Mouse (Mus musculus) heart, postnatal 36 days (tissue): ENCODE data around the gene Lipc. TPM values are rescaled to one million over a fixed set of nuclear protein-coding genes. Genes with fewer than 3 reads are reported as not detected.

Experiments used
- DNase-seq, 2 experiments: peaks; one replicate each; pipeline ENCODE4 v3.0.0; 2021 to 2022
- intact Hi-C: fragments of 180-260 bp; cut with DNase I; formaldehyde crosslinking; loops from one replicate; pipeline ENCODE4 v1.15.1; 2025
- microRNA-seq, 2 experiments: library from miRNA; unstranded; fragments of <30 nt; microRNA quantifications; one replicate each; pipeline ENCODE4 v1.2.0; 2021; ENCODE audit warnings: borderline number of aligned reads in 2 of 2
- total RNA-seq, 2 experiments: library from RNA; stranded (reverse); gene quantifications; 2 replicates each; pipeline ENCODE4 v1.2.3; 2021

Lipc gene
- total RNA-seq, 2 experiments from 2014 or later, result not detected

DNA sequence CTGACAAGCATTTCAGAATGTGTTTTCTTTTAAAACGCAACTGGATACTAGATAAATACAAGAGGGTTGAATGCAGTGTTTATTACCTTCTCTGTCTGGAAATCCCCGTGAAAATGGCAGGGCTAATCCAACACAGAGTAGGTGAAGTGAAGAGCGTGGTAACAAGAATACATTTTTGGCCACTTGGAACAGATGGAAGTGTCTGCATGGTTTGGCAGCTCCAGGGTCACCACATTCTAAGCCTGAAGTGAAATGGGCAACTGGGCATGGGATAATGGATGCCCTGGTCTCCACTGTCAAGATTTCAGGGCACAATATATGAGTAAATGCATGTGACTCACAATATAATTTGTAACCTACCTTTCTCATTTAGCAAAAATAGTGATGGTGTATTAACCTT is 169.8 kb downstream of the Lipc start:
- DNase-seq, result no peak
- intact Hi-C loops, result no loop called here

DNA sequence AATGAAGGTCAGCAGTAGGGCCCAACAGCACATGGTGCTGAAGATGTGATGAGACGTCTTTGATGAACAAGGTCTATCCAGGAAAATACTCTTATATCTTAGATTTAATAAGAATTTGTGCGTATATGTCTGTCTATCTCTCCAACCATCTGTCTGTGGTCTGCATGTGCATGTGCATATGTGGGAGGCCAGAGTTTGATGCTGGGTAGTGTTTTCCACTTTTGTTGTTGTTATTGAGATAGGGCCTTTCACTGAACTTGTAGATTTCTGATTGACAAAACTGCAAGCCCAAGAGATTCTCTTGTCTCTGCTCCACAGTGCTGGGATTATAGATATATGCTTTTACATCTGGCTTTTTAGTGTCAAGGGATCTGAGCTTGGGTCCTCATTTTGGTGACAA is 176.5 kb downstream of the Lipc start:
- no peak for DNase-seq
- intact Hi-C loops, result no loop called here

DNA sequence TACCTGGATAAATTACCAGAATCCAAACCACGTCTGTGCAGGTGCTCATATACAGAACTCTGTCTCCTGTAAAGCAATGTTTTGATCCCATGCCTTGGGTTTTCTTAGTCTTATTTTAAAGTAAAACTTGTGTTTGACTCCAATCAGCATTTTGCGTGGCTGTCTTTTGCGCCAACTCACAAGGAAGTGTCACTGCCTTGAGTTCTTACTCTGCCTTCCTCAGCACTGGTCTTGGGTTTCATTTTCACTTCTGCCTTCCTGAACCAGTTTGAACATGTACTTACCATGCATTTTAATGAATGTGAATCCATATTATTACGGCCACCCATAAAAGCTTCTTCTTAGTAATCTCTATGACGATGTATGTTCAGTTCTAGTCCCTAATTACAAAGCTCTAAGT is 191.1 kb downstream of the Lipc start:
- intact Hi-C loops, result no loop called here
- DNase-seq, result peak in 1 of 2 experiments; percentile 5

DNA sequence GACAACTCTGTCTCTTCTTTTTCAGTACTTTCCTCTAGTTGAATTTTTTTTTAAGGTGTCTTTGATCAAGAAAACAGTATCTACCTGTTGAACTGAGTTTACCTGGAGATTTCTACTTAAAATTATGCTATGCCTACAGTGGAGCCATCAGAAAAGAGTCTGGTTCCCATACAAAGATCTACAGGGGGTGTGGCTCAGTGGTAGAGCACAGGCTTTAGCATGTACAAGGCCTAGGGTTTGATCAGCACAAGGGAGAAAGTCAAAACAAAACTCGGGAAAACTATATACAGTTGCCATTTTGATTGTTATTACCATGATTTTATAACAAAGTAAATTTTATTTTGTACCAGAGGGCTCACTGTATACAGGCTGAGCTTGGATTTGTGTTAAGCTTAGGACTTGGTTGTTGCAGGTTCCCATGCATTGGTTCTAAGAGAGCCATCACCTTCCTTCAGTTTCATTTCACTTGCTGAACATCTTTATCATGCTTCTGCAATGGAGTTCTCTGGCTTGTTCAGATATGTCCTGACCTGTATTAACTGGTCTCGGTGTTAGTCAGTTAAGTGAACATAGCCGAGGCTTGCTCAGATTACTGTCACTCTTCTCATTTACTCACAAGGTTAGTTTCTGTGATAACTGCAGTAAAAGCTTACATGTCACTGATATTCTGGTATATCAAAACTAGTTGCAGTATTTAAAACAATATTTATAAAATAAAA is 200.4 kb downstream of the Lipc start:
- DNase-seq, result no peak
- intact Hi-C loops, result no loop called here

Small RNA genes lying within 50 kb of the gene (microRNA-seq; reads per million reads assigned to microRNA genes)
- gene Gm25149, result 0 reads per million in 2 experiments

Other genes starting within 250 kb of the Lipc start
- under 1 TPM; 0.16 to 0.22 TPM for gene Aqp9, start 216.5 kb upstream of the Lipc start, total RNA-seq